Mouse (Mus musculus): ENCODE measurements around the gene Gnaq. TPM values are rescaled to one million over a fixed set of nuclear protein-coding genes. Genes with fewer than 3 reads are reported as not detected.

Gnaq gene
- polyA plus RNA-seq, 1 experiment = 64.6 TPM

DNA sequence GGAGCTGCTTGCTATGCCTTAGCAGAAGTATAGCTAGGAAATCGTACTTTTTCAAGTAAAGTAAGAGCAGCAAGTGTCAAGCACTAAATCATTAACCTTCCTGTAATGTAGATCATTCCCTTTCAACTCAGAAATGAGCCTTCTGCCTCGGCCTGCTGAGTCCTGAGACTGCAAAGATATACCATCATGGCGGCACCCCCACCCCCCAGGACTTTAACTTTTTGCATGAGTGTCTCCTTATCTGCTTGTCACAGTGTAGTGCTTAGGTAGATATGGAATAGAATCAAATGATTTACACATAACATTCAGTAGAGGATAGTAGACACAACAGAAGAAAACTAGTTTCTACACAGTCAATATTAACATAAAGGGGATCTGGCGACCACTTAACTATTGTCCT lies 167.8 kb downstream of the Gnaq start:
- DNase-seq (ENCODE audit: extremely low spot score in 1 of 2, low spot score in 1 of 2) = no peak

DNA sequence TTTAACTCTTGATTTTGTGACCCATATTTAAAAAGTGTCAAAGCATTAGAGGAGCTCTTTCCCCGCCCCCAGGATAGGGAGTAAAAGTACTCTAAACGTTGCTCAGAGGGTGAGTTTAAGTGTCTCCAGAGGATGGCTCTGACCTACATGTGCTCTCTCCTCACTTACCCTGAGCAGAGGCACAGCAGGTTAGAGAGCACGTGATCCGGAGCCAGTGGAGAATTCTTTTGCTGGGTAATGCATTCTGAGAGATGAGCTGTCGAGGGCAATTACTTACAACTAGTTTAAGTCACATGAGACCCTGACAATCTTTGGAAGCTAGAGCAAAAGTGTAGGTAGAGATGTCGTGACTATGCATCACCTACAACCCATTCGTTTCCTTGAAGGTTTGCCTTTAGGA lies 168.7 kb downstream of the Gnaq start:
- no peak for DNase-seq (ENCODE audit: extremely low spot score in 1 of 2, low spot score in 1 of 2)

DNA sequence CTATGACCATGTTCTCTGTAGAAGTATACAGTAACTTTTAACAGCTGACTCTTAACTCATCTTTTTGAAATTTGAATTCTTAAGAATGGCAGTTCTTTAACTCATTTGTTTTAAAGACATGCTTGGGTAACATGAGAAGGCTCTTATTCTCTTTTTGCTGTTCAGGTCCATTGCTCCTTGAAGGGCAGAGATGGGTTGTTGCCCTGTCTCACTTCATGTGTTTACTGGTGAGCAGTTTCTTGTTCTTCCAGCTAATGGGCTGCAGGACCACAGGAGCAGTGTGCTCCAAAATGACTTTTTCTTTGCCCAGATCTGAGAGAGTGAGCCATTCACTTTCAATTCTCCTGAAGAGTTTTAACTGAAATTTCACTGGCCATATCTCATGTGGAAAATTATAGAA lies 176.4 kb downstream of the Gnaq start:
- no peak for DNase-seq (ENCODE audit: extremely low spot score in 1 of 2, low spot score in 1 of 2)

DNA sequence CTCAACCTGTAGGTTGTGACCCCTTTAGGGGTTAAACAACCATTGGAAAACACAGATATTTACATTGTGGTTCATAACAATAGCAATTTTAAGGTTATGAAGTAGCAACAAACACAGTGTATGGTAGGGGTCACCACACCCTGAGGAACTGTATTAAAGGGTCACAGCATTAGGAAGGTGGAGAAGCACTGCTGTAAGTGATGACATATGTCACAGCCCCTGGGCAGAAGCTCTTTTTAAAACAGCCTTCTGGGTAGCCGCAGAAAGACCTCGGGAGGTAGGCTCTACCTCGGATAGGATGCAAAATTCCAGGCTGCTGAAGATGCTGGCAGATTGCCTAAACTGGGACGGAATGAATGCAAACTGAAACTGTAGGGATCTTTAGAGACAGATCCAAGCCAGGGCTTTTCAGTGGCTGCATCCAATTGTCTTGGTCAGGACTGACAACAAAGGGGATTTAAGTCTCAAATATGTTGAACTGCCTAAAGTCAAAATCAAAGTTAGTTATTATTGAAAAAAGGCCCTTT lies 181.7 kb downstream of the Gnaq start:
- DNase-seq (ENCODE audit: extremely low spot score in 1 of 2, low spot score in 1 of 2) = no peak

DNA sequence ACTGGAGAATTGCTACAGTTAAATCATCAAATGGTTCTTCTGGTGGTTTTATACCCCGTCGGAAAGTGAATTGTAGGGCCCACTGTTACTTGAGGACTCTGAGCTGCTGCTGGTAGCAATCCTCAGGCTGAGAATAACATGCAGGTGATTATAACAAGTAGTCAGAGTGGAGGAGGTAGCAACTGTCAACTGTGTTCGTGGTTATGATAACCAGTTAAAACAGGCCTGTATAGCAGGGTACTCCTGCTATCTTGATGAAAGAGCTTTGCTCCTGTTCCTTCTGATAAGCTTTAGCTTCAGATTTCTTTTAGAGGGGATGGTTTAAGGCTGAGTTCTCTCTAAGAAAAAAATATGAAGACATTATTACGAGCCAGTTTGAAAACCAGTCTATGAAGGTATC lies 182.9 kb downstream of the Gnaq start:
- no peak for DNase-seq (ENCODE audit: extremely low spot score in 1 of 2, low spot score in 1 of 2)

DNA sequence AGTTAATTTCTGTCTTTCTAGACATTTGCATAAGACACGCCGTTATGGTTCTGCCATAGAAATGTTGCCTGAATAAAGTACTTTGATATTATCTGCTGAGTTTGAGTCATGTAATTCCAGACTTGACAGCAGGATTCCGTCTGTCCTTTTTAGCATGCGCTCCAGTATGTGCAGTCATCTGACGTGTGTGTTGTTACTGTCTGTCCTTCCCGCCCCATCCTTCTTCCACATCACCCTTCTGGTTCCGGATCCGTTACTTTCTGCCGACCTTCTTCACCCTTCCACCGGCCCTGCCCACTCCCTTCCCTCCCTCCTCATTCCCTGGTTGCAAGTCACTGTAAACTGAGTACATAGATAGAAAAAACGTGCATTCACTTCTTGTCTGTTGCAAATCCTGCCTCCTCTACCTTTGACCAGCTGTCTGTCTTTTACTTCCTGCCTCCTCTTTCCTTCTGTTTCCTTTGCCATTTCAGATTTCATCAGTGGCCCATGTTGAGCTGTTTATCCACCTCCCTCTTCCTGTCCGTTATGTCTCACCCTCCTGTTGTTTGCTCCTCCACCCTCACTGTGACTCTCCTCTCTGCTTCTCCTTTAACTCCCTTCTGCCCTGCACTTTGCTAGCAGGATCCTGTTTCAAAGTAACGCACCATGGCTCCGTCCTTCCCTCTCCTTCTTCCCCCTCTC lies 185.6 kb downstream of the Gnaq start:
- no peak for DNase-seq (ENCODE audit: extremely low spot score in 1 of 2, low spot score in 1 of 2)

DNA sequence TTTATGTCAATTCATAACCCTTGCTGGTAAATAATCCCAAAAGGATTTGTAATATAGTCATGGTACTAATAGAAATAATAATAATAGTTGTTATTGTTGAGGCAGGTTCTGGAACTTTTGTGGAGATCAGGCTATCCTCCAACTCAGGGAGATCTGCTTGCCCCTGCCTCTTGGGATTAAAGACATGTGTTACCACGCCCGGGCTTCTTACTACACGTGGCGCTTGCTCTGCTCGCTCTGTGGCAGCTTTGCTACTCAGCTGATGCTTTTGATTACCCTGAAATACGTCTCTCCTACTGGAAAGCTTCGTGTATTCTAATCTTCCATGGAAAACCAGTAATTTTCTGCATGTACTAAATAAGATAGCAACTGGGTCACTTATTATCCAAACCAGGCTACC lies 187.4 kb downstream of the Gnaq start:
- no peak for DNase-seq (ENCODE audit: extremely low spot score in 1 of 2, low spot score in 1 of 2)

DNA sequence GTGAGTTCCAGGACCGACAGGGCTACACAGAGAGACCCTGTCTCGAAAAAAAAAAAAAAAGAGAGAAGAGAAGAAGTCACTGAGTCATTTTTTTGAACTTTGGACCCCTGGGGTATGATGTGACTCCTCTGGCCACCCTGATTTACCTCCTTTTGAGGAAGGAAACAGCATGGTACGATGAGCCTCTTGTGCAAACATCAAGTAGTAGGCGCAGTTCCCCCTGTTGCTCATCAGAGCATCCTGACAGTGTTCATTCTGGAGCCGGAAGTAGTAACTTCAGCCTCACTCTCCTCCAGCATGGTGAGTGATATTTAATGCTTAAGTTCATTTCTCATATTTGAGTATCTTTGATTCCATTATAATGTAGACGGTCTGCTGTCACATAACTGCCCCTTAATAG lies 190.4 kb downstream of the Gnaq start:
- DNase-seq (ENCODE audit: extremely low spot score in 1 of 2, low spot score in 1 of 2) = no peak

DNA sequence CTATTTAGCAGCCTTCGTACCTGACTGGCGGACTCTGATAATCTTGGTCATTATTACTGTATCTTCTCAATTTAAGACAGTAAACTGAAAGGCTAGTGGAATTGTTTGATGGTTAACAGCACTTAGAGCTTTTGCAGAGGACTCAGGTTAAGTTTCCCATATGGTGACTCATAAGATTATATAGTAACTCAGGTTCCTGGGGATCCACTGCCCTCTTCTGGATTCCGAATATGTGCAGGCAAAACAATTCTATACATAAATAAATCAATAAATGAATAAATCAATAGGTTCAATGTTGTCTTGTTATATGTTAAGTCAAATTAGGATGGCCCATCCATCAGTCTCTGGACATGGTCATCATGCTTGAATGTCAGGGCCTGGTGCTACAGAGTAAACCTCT lies 191.6 kb downstream of the Gnaq start:
- DNase-seq (ENCODE audit: extremely low spot score in 1 of 2, low spot score in 1 of 2) = no peak

DNA sequence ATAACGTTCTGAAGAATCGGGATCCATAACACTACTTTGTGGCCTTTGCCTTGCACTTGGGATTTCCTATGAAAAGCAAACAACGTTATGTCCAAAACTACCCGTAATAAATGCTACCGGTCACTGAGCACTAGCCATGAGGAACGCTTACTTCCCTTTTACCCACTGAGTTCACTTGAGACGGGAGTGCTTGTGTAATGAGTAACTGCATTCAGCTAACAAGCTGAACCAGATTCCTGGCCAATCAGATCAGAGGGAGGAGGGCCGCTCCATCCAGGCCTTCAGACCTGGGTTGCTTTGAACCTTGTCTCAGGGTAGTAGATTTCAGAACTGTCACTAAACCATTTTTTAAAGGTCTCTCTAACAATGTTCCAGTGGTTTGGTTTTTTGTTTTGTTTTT lies 193.3 kb downstream of the Gnaq start:
- DNase-seq (ENCODE audit: extremely low spot score in 1 of 2, low spot score in 1 of 2) = no peak

DNA sequence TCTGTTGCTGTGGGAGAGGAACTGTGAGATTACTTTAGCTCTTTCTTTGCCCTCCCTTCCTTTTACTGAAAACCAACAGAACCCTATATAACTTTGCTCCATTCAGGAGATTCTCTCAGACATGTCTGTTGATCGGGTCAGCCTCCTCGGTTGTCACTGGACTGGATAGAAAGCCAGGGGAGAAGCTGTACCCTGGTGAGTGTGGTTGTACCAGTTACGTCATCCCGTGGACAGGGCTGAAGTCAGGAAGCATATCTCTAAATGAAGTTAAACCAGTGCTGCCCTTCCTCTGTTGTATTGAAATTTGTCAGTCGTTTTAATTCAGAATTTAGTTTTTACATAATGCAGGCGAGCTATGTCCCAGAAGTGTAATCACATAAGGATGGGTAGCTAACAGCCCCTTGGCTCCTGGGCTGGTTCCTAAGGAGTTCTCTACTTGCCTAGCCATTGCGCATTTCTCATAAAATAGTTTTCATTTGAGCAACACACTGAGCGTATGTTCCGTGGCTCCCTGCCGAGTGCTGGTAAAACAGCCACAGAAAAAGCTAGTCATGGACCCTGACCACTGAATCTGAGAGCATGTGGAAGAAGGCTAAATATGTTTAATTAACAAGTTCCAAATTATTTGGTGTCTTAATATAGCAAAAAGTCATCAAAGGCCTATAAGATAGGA lies 194.9 kb downstream of the Gnaq start:
- no peak for DNase-seq (ENCODE audit: extremely low spot score in 1 of 2, low spot score in 1 of 2)

DNA sequence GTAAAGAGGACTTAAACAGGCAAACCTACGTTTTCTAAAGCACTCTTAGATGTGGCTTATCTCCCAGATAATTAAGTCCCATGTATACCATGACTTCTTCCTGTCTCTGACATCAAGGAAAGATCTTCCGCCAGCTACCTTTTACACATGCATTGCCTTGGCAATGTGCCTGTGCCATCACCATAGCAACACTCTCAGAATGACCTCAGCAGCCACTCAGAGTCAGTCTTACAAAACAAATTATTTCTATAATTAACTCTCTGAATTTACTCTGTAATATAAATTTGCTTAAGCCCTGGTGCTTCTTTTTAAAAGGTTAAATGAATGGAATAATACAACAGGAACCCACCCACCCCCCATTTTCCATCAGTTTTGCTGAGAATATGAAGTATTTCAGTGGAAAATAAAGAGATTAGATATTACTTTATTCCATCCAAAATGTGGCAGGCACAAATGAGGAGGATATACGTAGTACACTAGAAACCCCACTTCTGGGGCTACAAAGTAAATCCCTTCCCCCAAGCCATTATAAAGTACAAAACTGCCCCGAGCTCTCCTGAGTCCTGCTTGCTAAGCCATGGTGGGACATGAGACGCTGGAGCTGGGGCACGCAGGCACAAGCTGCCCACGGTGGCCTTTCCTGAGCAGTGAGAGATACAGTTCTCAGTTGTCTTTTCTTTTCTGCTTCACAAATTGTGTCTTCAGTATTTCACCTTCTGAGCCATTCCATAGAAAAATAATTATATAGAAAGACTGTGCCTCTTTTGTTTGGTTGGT lies 195.6 kb downstream of the Gnaq start:
- peak; percentile 56 to 82 for DNase-seq (ENCODE audit: extremely low spot score in 1 of 2, low spot score in 1 of 2)

DNA sequence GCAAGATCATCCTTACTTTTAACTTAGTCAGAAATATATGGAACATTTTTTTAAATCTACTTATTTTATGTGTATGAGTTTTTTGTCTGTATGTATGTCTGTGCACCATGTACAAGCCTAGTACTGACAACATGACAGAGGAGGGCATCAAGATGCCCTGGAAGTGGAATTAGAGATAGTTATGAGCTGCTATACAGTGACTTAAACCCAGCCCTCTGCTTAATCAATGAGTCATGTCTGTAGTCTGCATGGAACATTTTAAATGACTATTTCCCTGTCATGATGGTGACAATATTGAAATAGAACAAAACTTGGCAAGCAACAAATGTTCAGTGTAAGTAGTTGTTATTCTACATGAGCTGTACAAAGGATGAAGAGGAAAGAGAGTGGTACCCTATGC lies 196.4 kb downstream of the Gnaq start:
- no peak for DNase-seq (ENCODE audit: extremely low spot score in 1 of 2, low spot score in 1 of 2)

DNA sequence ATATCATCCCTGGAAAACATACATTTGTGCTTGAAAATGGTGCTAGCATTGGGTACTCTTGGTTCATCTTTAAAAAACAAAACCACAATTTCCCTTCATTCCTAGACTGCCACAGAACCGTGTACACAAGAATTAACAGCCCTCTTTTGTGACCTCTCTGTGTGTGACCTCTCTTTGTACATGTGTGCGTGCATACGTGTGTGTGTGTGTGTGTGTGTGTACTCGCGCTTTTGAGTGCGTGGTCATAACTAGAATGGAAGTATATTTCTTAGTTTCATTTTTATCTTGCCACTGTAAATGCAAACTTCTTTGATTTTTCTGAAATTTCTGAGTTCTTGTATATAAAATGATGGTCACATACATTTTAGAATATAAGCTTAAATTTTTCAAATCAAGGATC lies 197.0 kb downstream of the Gnaq start:
- DNase-seq (ENCODE audit: extremely low spot score in 1 of 2, low spot score in 1 of 2) = no peak

DNA sequence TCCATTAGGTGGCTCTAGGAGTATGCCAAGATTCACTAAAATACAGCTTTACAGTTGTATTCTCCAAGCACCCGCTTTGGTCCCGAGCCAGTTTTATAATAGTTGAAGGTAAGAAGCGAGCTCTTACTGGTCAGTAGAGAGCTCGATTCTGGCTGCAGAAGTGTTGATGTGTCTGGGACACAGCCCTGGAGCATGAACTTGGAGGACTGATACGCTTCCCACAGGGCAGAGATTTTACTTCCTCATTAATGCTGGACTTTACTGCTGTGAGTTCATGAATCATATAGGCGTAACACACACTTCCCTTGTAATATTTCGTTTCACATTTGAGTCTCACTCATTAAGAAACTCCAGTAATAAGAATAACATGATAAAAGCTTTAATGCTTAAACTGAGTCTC lies 197.5 kb downstream of the Gnaq start:
- no peak for DNase-seq (ENCODE audit: extremely low spot score in 1 of 2, low spot score in 1 of 2)

DNA sequence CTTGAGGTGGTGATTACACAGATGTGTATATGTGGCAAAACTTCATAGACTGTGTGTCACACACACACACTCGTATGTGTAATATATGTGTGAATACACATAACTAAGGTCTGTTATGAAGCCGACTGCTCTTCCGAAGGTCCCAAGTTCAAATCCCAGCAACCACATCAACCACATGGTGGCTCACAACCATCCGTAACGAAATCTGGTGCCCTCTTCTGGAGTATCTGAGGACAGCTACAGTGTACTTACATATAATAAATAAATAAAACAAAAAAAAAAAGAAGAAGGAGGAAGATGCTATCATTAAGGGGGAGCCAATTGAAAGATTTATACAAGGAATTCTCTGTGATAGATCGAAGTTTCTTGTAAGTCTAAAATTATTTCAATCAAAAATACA lies 198.4 kb downstream of the Gnaq start:
- no peak for DNase-seq (ENCODE audit: extremely low spot score in 1 of 2, low spot score in 1 of 2)

DNA sequence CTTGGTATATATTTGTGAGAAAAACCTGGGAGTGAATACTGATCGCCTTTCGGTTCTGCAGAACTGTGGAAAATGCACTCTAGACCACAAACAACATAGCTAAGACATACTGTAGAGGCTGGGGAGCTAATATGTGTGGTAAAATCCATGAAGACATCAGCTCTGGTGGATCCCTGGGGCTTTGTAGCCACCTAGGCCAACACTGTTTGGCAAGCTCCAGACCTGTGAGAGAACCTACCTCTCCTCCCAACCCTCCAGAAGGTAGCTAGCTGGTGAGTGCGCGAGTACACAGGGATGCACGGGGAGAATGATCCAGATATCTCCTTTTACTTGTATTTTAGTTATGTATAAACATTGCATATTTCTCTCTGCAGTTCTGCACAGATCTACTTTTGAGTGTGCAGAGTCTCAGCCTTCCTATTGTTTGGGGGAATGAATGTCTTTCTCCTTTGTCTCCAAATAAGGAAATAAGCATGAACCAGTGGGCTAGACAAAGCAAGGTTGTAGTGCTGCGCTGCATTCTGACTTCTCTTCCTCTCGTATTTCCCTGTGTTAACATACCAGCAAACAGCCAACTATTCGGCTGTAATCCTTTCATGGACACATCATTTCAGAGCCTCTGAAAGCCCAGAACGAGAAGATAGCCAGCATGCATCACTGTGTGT lies 205.4 kb downstream of the Gnaq start:
- DNase-seq (ENCODE audit: extremely low spot score in 1 of 2, low spot score in 1 of 2) = no peak

DNA sequence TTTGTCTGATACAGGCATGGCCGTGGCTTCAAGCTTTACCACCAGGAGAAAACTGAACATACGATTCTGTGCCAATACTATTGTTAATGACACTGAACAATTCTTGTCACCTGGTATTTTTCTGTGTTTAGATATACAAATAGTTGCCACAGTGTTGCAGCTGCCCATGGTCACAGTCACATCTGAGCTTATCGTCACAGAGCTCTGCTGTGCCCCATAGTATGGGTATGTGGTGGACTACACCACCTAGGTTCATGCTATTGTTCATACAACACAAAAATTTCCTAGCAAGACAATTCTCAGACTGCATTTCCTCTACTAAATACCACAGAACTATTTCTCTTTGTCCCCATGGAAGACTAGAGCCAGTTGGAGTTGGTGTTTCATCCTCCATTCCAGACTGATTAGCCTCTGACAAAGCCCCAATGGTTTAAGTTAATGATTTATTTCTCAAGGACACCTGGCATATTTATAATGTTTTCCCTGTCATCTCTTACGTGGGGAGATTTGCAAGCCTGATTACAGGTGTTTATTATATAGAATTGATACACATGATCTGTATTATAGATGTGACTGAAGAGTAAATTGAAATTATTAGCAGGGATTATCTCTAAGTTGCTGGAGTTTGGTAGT lies 207.4 kb downstream of the Gnaq start:
- DNase-seq (ENCODE audit: extremely low spot score in 1 of 2, low spot score in 1 of 2) = no peak

DNA sequence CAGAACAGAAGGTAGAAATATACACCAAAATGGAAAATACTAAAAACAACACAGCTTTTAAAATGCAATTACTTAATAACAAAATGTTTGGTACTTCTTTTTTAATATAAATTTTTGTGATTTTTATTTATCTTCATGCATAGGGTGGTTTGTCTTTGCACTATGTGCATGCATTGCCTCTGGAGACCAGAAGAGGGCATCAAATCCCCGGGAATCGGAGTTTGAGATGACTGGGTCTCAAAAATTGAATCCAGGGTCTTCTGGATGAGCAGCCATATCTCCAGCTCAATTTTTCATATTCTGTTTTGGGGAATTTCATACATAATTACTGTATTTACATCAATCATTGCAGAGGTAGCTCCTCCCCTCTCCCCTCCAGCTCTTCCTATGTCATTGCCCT lies 210.1 kb downstream of the Gnaq start:
- no peak for DNase-seq (ENCODE audit: extremely low spot score in 1 of 2, low spot score in 1 of 2)

DNA sequence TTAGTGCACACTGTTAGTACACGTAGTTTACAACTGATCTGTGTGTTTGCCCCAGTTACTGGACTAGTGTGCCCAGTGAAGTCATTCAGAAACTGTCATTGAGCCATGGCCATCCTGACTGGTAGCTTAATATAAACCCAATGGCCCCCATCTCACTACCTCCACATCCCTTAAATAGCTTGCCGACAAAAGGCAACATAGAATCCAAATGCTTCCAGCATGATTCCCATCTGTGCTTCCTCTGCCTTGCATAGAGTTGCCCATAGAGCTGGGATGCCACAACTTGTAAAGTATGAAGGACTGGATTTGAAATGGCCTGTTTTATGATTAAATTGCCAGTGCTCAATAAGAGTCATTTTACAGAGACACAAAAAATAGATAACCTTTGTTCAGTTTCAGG lies 212.9 kb downstream of the Gnaq start:
- peak; percentile 42 to 58 for DNase-seq (ENCODE audit: extremely low spot score in 1 of 2, low spot score in 1 of 2)

DNA sequence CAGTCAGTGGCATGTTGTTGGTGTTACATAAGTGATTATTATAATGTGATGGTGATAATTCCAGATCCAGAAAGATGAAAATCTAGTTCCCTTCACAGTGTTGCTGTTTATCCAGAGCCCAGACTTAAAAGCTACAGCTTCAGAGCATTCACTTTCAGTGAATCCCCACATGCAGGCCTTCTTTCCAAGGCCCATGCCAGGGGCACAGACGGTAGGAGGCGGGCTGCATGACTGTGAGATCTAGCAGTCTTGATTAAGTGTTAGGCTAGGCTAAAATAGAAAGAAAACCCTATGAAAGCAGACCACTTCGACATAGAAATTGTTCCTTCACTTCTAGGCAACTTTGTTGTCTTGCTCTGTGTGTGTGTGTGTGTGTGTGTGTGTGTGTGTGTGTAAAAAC lies 214.4 kb downstream of the Gnaq start:
- DNase-seq (ENCODE audit: extremely low spot score in 1 of 2, low spot score in 1 of 2) = no peak
